Mouse (Mus musculus) CH12.LX (cell line): ENCODE results near the gene Iqgap1. TPM values are rescaled to one million over a fixed set of nuclear protein-coding genes. Genes with fewer than 3 reads are reported as not detected.

Experiments
- DNase-seq: peaks from one replicate; pipeline ENCODE4 v3.0.0-alpha.2; 2013; ENCODE audit errors: extremely low read depth
- H3K27ac ChIP-seq: 2 replicates; pipeline ENCODE4 v1.5.1; 2012; ENCODE audit warnings: low read depth, mild to moderate bottlenecking, control low read depth, moderate library complexity; ENCODE audit not compliant: insufficient read depth
- H3K27me3 ChIP-seq: replicated peaks from 2 replicates; pipeline ENCODE3; 2012; ENCODE audit warnings: inconsistent platforms
- H3K36me3 ChIP-seq, 2 experiments: replicated peaks in 1 of 2; 2 replicates each; pipeline versions ENCODE3 to v1.6.1; 2012; ENCODE audit warnings: inconsistent platforms in 1 of 2, low read length in 1 of 2, mild to moderate bottlenecking in 1 of 2, mixed read lengths in 1 of 2, moderate library complexity in 1 of 2; ENCODE audit not compliant: control insufficient read depth in 1 of 2, insufficient read depth in 1 of 2
- H3K4me1 ChIP-seq, 2 experiments: 2 replicates each; pipeline ENCODE4 v1.6.1; 2012; ENCODE audit warnings: inconsistent platforms in 1 of 2, moderate library complexity in 1 of 2; ENCODE audit not compliant: insufficient read depth in 2 of 2, control insufficient read depth in 1 of 2
- H3K4me2 ChIP-seq: 2 replicates; pipeline ENCODE4 v1.6.1; 2012; ENCODE audit warnings: low read depth, mild to moderate bottlenecking, control low read depth; ENCODE audit not compliant: poor library complexity, insufficient read depth, severe bottlenecking
- H3K4me3 ChIP-seq, 3 experiments: fragments of 150-350 bp in 1 of 3; sonication (generic) in 1 of 3; replicated peaks in 1 of 3; 2 replicates each; pipeline versions ENCODE3 to v1.5.1; 2011 to 2012; ENCODE audit warnings: low read depth in 2 of 3, low read length in 2 of 3, mild to moderate bottlenecking in 2 of 3, moderate library complexity in 2 of 3, control low read depth in 1 of 3, improper control_type of control experiment in 1 of 3, inconsistent platforms in 1 of 3, mixed read lengths in 1 of 3; ENCODE audit not compliant: poor library complexity in 1 of 3
- H3K79me2 ChIP-seq: replicated peaks from 2 replicates; pipeline ENCODE4 v1.6.1; 2012; ENCODE audit warnings: mild to moderate bottlenecking, moderate library complexity; ENCODE audit not compliant: control insufficient read depth, poor library complexity, insufficient read depth, severe bottlenecking; ENCODE audit errors: extremely low read depth
- H3K9ac ChIP-seq: 2 replicates; pipeline ENCODE4 v1.6.1; 2012; ENCODE audit warnings: low read depth, mild to moderate bottlenecking, control low read depth, moderate library complexity; ENCODE audit not compliant: insufficient read depth
- H3K9me3 ChIP-seq: replicated peaks from 2 replicates; pipeline ENCODE3; 2012; ENCODE audit warnings: low read length, inconsistent platforms, mixed read lengths
- BHLHE40 ChIP-seq: IDR thresholded peaks from 2 replicates; pipeline ENCODE4 v1.6.1; 2011; ENCODE audit warnings: mild to moderate bottlenecking, low read depth, low read length, improper control_type of control experiment
- ELF1 ChIP-seq: IDR thresholded peaks from 2 replicates; pipeline ENCODE4 v1.6.1; 2014; ENCODE audit warnings: low read depth, mild to moderate bottlenecking, inconsistent platforms, low read length, improper control_type of control experiment
- ETS1 ChIP-seq: conservative IDR thresholded peaks from 2 replicates; pipeline ENCODE4 v1.6.1; 2012; ENCODE audit warnings: low read depth, mild to moderate bottlenecking, inconsistent platforms, low read length, improper control_type of control experiment, moderate library complexity
- HCFC1 ChIP-seq: IDR thresholded peaks from 2 replicates; pipeline ENCODE4 v1.6.1; 2012; ENCODE audit warnings: low read depth, mild to moderate bottlenecking, inconsistent platforms, low read length, improper control_type of control experiment
- IRF4 ChIP-seq: IDR thresholded peaks from 2 replicates; pipeline ENCODE4 v1.6.1; 2014; ENCODE audit warnings: low read depth, mild to moderate bottlenecking, inconsistent platforms, low read length, improper control_type of control experiment
- KAT2A ChIP-seq: IDR thresholded peaks from 2 replicates; pipeline ENCODE4 v1.6.1; 2012; ENCODE audit warnings: low read length, improper control_type of control experiment, inconsistent platforms; ENCODE audit not compliant: insufficient replicate concordance
- MEF2A ChIP-seq: IDR thresholded peaks from 2 replicates; pipeline ENCODE4 v1.6.1; 2014; ENCODE audit warnings: low read depth, mild to moderate bottlenecking, inconsistent platforms, low read length, improper control_type of control experiment, borderline replicate concordance
- MYC ChIP-seq: IDR thresholded peaks from 2 replicates; pipeline ENCODE4 v1.6.1; 2011; ENCODE audit warnings: low read depth, mild to moderate bottlenecking, improper control_type of control experiment, low read length
- POLR2A ChIP-seq: IDR thresholded peaks from 2 replicates; pipeline ENCODE4 v1.6.1; 2011; ENCODE audit warnings: low read depth, mild to moderate bottlenecking, improper control_type of control experiment, low read length
- POLR2AphosphoS2 ChIP-seq: IDR thresholded peaks from 2 replicates; pipeline ENCODE4 v1.6.1; 2011; ENCODE audit warnings: low read depth, low read length, improper control_type of control experiment
- SIN3A ChIP-seq: IDR thresholded peaks from 2 replicates; pipeline ENCODE4 v1.6.1; 2012; ENCODE audit warnings: low read length, improper control_type of control experiment, inconsistent platforms
- TBP ChIP-seq: conservative IDR thresholded peaks from 2 replicates; pipeline ENCODE4 v1.6.1; 2011; ENCODE audit warnings: low read depth, low read length, improper control_type of control experiment
- TCF12 ChIP-seq: IDR thresholded peaks from 2 replicates; pipeline ENCODE4 v1.6.1; 2014; ENCODE audit warnings: low read depth, mild to moderate bottlenecking, inconsistent platforms, low read length, improper control_type of control experiment
- UBTF ChIP-seq: IDR thresholded peaks from 2 replicates; pipeline ENCODE4 v1.6.1; 2012; ENCODE audit warnings: low read depth, mild to moderate bottlenecking, inconsistent platforms, low read length, improper control_type of control experiment, moderate library complexity
- ZC3H11A ChIP-seq: IDR thresholded peaks from 2 replicates; pipeline ENCODE4 v1.6.1; 2012; ENCODE audit warnings: low read depth, mild to moderate bottlenecking, inconsistent platforms, low read length, improper control_type of control experiment
- ZMIZ1 ChIP-seq: IDR thresholded peaks from 2 replicates; pipeline ENCODE4 v1.6.1; 2012; ENCODE audit warnings: low read depth, mild to moderate bottlenecking, inconsistent platforms, low read length, improper control_type of control experiment
- dilution Hi-C: fragments of 300-500 bp; cut with MboI; formaldehyde crosslinking; loops from 2 replicates; pipeline ENCODE4 v1.14.3; 2020; ENCODE audit warnings: low sequenced_read_pairs; ENCODE audit not compliant: extremely low pct_unique_long_range_greater_than_20kb, extremely low pct_ligation_motif_present
- in situ Hi-C: fragments of 300-500 bp; cut with MboI; formaldehyde crosslinking; loops from 3 replicates; pipeline ENCODE4 v1.14.3; 2019; ENCODE audit warnings: low sequenced_read_pairs, low pct_ligation_motif_present, low pct_unique_long_range_greater_than_20kb, mixed read lengths
- polyA plus RNA-seq: library from polyadenylated mRNA; unstranded; fragments of >175 nt; gene quantifications from 2 replicates; pipeline ENCODE4 v1.2.1, GENCODE M21; 2012; ENCODE audit warnings: low read depth; ENCODE audit not compliant: insufficient read length
- total RNA-seq, 2 experiments: library from RNA; depleted of rRNA; stranded (reverse); fragments of 300-350 nt in 1 of 2; fragments of >200 nt in 1 of 2; gene quantifications; 2 replicates each; pipeline ENCODE4 v1.2.3; 2012 to 2014

Iqgap1 gene
- total and polyA plus RNA-seq, 3 experiments: 49.6 to 126 (median 77.0) TPM

- TF ChIP-seq IRF4: peak; percentile 43; the same call in 1 of the 2 replicates
- no peak for TF ChIP-seq POLR2AphosphoS2
- TF ChIP-seq MYC: 0 out of 2 replicates have a peak, but pooled peaks have one; percentile 28
- TF ChIP-seq, all 38 proteins: peak for 10
Measured at GRCm38 (mm10) chr7:80849710-80850109, 23.9 kb upstream of the Iqgap1 start (continued).

GRCm38 (mm10) chr7:80849267-80849666, 23.5 kb upstream of the Iqgap1 start:
- peaks cover 5% of the 10 kb centered on the region for H3K9me3 ChIP-seq
- no peak overlapping the region for H3K9ac ChIP-seq
- H3K27ac ChIP-seq: no peak overlapping the region
- no peaks in the 10 kb centered on the region for H3K79me2 ChIP-seq
- in situ Hi-C loops (loop anchor here (5.0 to 25.0 kb wide), 2 partner anchors 112 to 462 kb away; partner anchors contain the start of gene Fes), dilution Hi-C loops (no loop called here)
- no peak for TF ChIP-seq KAT2A
- no peak overlapping the region for H3K4me2 ChIP-seq
- no peak overlapping the region for H3K4me3 ChIP-seq
- DNase-seq: no peak
- peaks cover 3 to 8% of the 10 kb centered on the region in 2 experiments for H3K36me3 ChIP-seq
- peaks cover 6 to 16% of the 10 kb centered on the region in 2 experiments; a peak in 3 of 4 replicates for H3K4me1 ChIP-seq
- H3K27me3 ChIP-seq: no peaks in the 10 kb centered on the region

GRCm38 (mm10) chr7:80846709-80847108, 20.9 kb upstream of the Iqgap1 start:
- dilution Hi-C loops: no loop called here

More at GRCm38 (mm10) chr7:80846709-80847108, 20.9 kb upstream of the Iqgap1 start:
- DNase-seq: peak; percentile 81
- in situ Hi-C loops: loop anchor here (5.0 to 25.0 kb wide), 2 partner anchors 109 to 459 kb away; partner anchors contain the start of gene Fes
- Histone ChIP-seq H3K4me3 (peak overlapping the region; percentile 50 to 72 (median 65)), H3K79me2 (no peaks in the 10 kb centered on the region), H3K27ac (no peak overlapping the region), H3K27me3 (no peaks in the 10 kb centered on the region), H3K4me1 (peaks cover 4 to 24% of the 10 kb centered on the region in 2 experiments; a peak in 2 of 4 replicates), H3K9me3 (no peaks in the 10 kb centered on the region), H3K4me2 (peak overlapping the region; percentile 72), H3K36me3 (peaks cover 3 to 12% of the 10 kb centered on the region in 2 experiments)
- TF ChIP-seq UBTF: no peak
- TF ChIP-seq TCF12: peak; percentile 53; the same call in 1 of the 2 replicates
- 0 out of 2 replicates have a peak, but pooled peaks have one; percentile 23 for TF ChIP-seq SIN3A
- TF ChIP-seq ZC3H11A: no peak
- TF ChIP-seq TBP: peak; percentile 83
- TF ChIP-seq BHLHE40: no peak
- TF ChIP-seq ETS1: no peak
- TF ChIP-seq KAT2A: 0 out of 2 replicates have a peak, but pooled peaks have one; percentile 50
- peak; percentile 77 for TF ChIP-seq HCFC1
- peak; percentile 47; the same call in 1 of the 2 replicates for TF ChIP-seq ELF1
- peak; percentile 59 for TF ChIP-seq POLR2A
- peak; percentile 69; the same call in 1 of the 2 replicates for TF ChIP-seq ZMIZ1
- no peak for TF ChIP-seq MEF2A
- TF ChIP-seq, all 38 proteins: peak for 8
- peak overlapping the region; percentile 62 for H3K9ac ChIP-seq
